Mouse (Mus musculus) ES-Bruce4 (cell line): ENCODE measurements around the gene Cep164. TPM values are rescaled to one million over a fixed set of nuclear protein-coding genes. Genes with fewer than 3 reads are reported as not detected.

ENCODE experiments used
- H3K27ac ChIP-seq: 2 replicates; pipeline ENCODE4 v1.5.1; 2012; ENCODE audit warnings: low read length, inconsistent platforms; ENCODE audit not compliant: insufficient read depth
- H3K27me3 ChIP-seq: 2 replicates; pipeline ENCODE4 v1.6.1; 2012; ENCODE audit warnings: mild to moderate bottlenecking, low read length, inconsistent platforms; ENCODE audit not compliant: control insufficient read depth, poor library complexity, insufficient read depth, severe bottlenecking
- H3K36me3 ChIP-seq: 2 replicates; pipeline ENCODE4 v1.6.1; 2012; ENCODE audit warnings: inconsistent platforms, mild to moderate bottlenecking, low read length, moderate library complexity; ENCODE audit not compliant: control insufficient read depth, poor library complexity, insufficient read depth, severe bottlenecking
- H3K4me1 ChIP-seq: one replicate; pipeline ENCODE4 v1.8.1; 2011; ENCODE audit warnings: low read length; ENCODE audit not compliant: control insufficient read depth, insufficient read depth
- H3K4me3 ChIP-seq: 2 replicates; pipeline ENCODE4 v1.5.1; 2011; ENCODE audit warnings: low read depth, mild to moderate bottlenecking, low read length
- H3K9ac ChIP-seq: 2 replicates; pipeline ENCODE4 v1.6.1; 2012; ENCODE audit warnings: low read depth, mild to moderate bottlenecking, inconsistent platforms; ENCODE audit not compliant: poor library complexity, severe bottlenecking
- H3K9me3 ChIP-seq: replicated peaks from 2 replicates; pipeline ENCODE4 v1.6.1; 2012; ENCODE audit warnings: mild to moderate bottlenecking, low read length, inconsistent platforms; ENCODE audit not compliant: control insufficient read depth, poor library complexity, insufficient read depth, severe bottlenecking
- CTCF ChIP-seq: IDR thresholded peaks from one replicate; pipeline ENCODE4 v1.8.1; 2011; ENCODE audit warnings: low read depth, low read length
- EP300 ChIP-seq: IDR thresholded peaks from 2 replicates; pipeline ENCODE4 v1.6.1; 2011; ENCODE audit warnings: low read depth, low read length; ENCODE audit not compliant: insufficient read depth
- POLR2A ChIP-seq: IDR thresholded peaks from one replicate; pipeline ENCODE4 v1.8.1; 2011; ENCODE audit warnings: low read length; ENCODE audit not compliant: insufficient read depth
- polyA plus RNA-seq: library from polyadenylated mRNA; stranded (reverse); fragments of >200 nt; gene quantifications from 2 replicates; pipeline ENCODE4 v1.2.4, GENCODE M21; 2011; ENCODE audit warnings: low read depth; ENCODE audit not compliant: missing spikeins, insufficient read depth, insufficient read length

Cep164 gene
- polyA plus RNA-seq, 1 experiment: 33.4 TPM

- H3K9ac ChIP-seq: no peak overlapping the region
- TF ChIP-seq POLR2A (no peak), CTCF (no peak), EP300 (no peak)
- H3K9me3 ChIP-seq: no peaks in the 10 kb centered on the region
- H3K36me3 ChIP-seq: peaks cover 3% of the 10 kb centered on the region; the same call in 1 of the 2 replicates
- H3K4me3 ChIP-seq: no peak overlapping the region
- no peak overlapping the region for H3K27ac ChIP-seq
- H3K4me1 ChIP-seq: peaks cover 8% of the 10 kb centered on the region
- no peaks in the 10 kb centered on the region for H3K27me3 ChIP-seq
Measured at GRCm38 (mm10) chr9:45854136-45854535, 25.6 kb upstream of the Cep164 start.

GRCm38 (mm10) chr9:45853695-45854094 lies 25.2 kb upstream of the Cep164 start:
- Histone ChIP-seq H3K4me3 (no peak overlapping the region), H3K36me3 (peaks cover 3% of the 10 kb centered on the region; the same call in 1 of the 2 replicates), H3K27me3 (no peaks in the 10 kb centered on the region), H3K27ac (no peak overlapping the region), H3K9ac (no peak overlapping the region), H3K9me3 (no peaks in the 10 kb centered on the region), H3K4me1 (peaks cover 8% of the 10 kb centered on the region)
- no peak for TF ChIP-seq EP300
- no peak for TF ChIP-seq CTCF
- no peak for TF ChIP-seq POLR2A

GRCm38 (mm10) chr9:45851776-45852175 lies 23.3 kb upstream of the Cep164 start:
- no peaks in the 10 kb centered on the region for H3K9me3 ChIP-seq
- no peak overlapping the region for H3K4me3 ChIP-seq
- TF ChIP-seq POLR2A (no peak), EP300 (no peak), CTCF (no peak)
- no peak overlapping the region for H3K9ac ChIP-seq
- no peak overlapping the region for H3K27ac ChIP-seq
- H3K4me1 ChIP-seq: peaks cover 7% of the 10 kb centered on the region
- H3K36me3 ChIP-seq: no peaks in the 10 kb centered on the region
- H3K27me3 ChIP-seq: no peaks in the 10 kb centered on the region

GRCm38 (mm10) chr9:45851330-45851729 lies 22.8 kb upstream of the Cep164 start:
- Histone ChIP-seq H3K27ac (no peak overlapping the region), H3K4me3 (no peak overlapping the region), H3K9ac (no peak overlapping the region), H3K36me3 (no peaks in the 10 kb centered on the region), H3K4me1 (peaks cover 7% of the 10 kb centered on the region), H3K9me3 (no peaks in the 10 kb centered on the region), H3K27me3 (no peaks in the 10 kb centered on the region)
- TF ChIP-seq EP300: no peak
- no peak for TF ChIP-seq CTCF

- Histone ChIP-seq H3K4me3 (no peak overlapping the region), H3K36me3 (no peaks in the 10 kb centered on the region), H3K27me3 (no peaks in the 10 kb centered on the region), H3K9ac (no peak overlapping the region), H3K27ac (no peak overlapping the region), H3K4me1 (peaks cover 7% of the 10 kb centered on the region), H3K9me3 (no peaks in the 10 kb centered on the region)
- no peak for TF ChIP-seq POLR2A
- no peak for TF ChIP-seq EP300
- TF ChIP-seq CTCF: no peak
Measured at GRCm38 (mm10) chr9:45850528-45851155, 22.2 kb upstream of the Cep164 start.

GRCm38 (mm10) chr9:45849528-45850408 lies 21.3 kb upstream of the Cep164 start:
- H3K4me1 ChIP-seq: peaks cover 9% of the 10 kb centered on the region
- TF ChIP-seq CTCF (no peak), EP300 (no peak), POLR2A (no peak)

More at GRCm38 (mm10) chr9:45849528-45850408, 21.3 kb upstream of the Cep164 start:
- Histone ChIP-seq H3K9me3 (no peaks in the 10 kb centered on the region), H3K9ac (no peak overlapping the region), H3K4me3 (no peak overlapping the region), H3K27me3 (no peaks in the 10 kb centered on the region), H3K27ac (no peak overlapping the region), H3K36me3 (no peaks in the 10 kb centered on the region)
